Mouse (Mus musculus) midbrain, embryonic 10.5 days (tissue): ENCODE results near the gene Gm18596. TPM values are rescaled to one million over a fixed set of nuclear protein-coding genes. Genes with fewer than 3 reads are reported as not detected.

Source experiments
- polyA plus RNA-seq: library from polyadenylated mRNA; unstranded; fragments of >200 nt; fragmentation: Nextera tagmentation; extraction: Ambion mirVana; gene quantifications from 2 replicates; pipeline ENCODE4 v1.2.1, GENCODE M21; 2016

Gm18596 gene
- polyA plus RNA-seq, 1 experiment from 2014 or later = not detected

Other genes with a start within 250 kb of the Gm18596 start
- 42.3 and 45.2 TPM in 2 replicates for gene Fam207a, start 226.9 kb downstream of the Gm18596 start, polyA plus RNA-seq
- 0.84 and 1.2 TPM in 2 replicates for gene Itgb2, start 212.4 kb downstream of the Gm18596 start, polyA plus RNA-seq
- gene Pttg1ip, start 160.9 kb downstream of the Gm18596 start, polyA plus RNA-seq = 67.0 and 69.9 TPM in 2 replicates
- 403 and 425 TPM in 2 replicates for gene Sumo3, start 136.5 kb downstream of the Gm18596 start, polyA plus RNA-seq
- gene Gm49325, start 136.4 kb downstream of the Gm18596 start, polyA plus RNA-seq = 2.2 and 2.4 TPM in 2 replicates
- 104 and 107 TPM in 2 replicates for gene Ube2g2, start 120.4 kb downstream of the Gm18596 start, polyA plus RNA-seq
- gene Tspear, start 56.1 kb downstream of the Gm18596 start, polyA plus RNA-seq = 0.84 and 0.97 TPM in 2 replicates
- not detected in 2 replicates for gene Gm19402, start 51.9 kb downstream of the Gm18596 start, polyA plus RNA-seq
- not detected in 2 replicates for gene Gm9508, start 45.4 kb downstream of the Gm18596 start, polyA plus RNA-seq
- gene Gm10272, start 36.0 kb downstream of the Gm18596 start, polyA plus RNA-seq = not detected in 2 replicates
- gene Gm10024, start 31.2 kb downstream of the Gm18596 start, polyA plus RNA-seq = not detected in 2 replicates
- not detected in 2 replicates for gene Gm10142, start 26.8 kb downstream of the Gm18596 start, polyA plus RNA-seq
- not detected in 2 replicates for gene Krtap12-1, start 22.0 kb downstream of the Gm18596 start, polyA plus RNA-seq
- gene Gm10100, start 16.2 kb downstream of the Gm18596 start, polyA plus RNA-seq = not detected in 2 replicates
- not detected in 2 replicates for gene Gm9736, start 8.7 kb upstream of the Gm18596 start, polyA plus RNA-seq
- not detected in 2 replicates for gene Gm3233, start 17.0 kb upstream of the Gm18596 start, polyA plus RNA-seq
- not detected in 2 replicates for gene Gm3238, start 28.7 kb upstream of the Gm18596 start, polyA plus RNA-seq
- gene Gm7138, start 34.3 kb upstream of the Gm18596 start, polyA plus RNA-seq = not detected in 2 replicates
- gene Gm3250, start 39.9 kb upstream of the Gm18596 start, polyA plus RNA-seq = not detected in 2 replicates
- gene Gm7137, start 45.6 kb upstream of the Gm18596 start, polyA plus RNA-seq = not detected in 2 replicates
- not detected in 2 replicates for gene Gm9639, start 52.4 kb upstream of the Gm18596 start, polyA plus RNA-seq
- gene Gm19668, start 56.5 kb upstream of the Gm18596 start, polyA plus RNA-seq = not detected in 2 replicates
- gene Gm9507, start 69.2 kb upstream of the Gm18596 start, polyA plus RNA-seq = not detected in 2 replicates
- not detected in 2 replicates for gene Gm2696, start 72.0 kb upstream of the Gm18596 start, polyA plus RNA-seq
- not detected in 2 replicates for gene Krtap10-4, start 84.5 kb upstream of the Gm18596 start, polyA plus RNA-seq
- gene Krtap10-10, start 93.3 kb upstream of the Gm18596 start, polyA plus RNA-seq = not detected in 2 replicates
- gene Gm36176, start 104.2 kb upstream of the Gm18596 start, polyA plus RNA-seq = not detected in 2 replicates
- not detected in 2 replicates for gene Gm10318, start 110.2 kb upstream of the Gm18596 start, polyA plus RNA-seq
- gene Gm3285, start 119.3 kb upstream of the Gm18596 start, polyA plus RNA-seq = not detected in 2 replicates
- 2.3 and 3.2 TPM in 2 replicates for gene Lrrc3, start 159.9 kb upstream of the Gm18596 start, polyA plus RNA-seq
- 0.84 and 0.88 TPM in 2 replicates for gene Trpm2, start 227.9 kb upstream of the Gm18596 start, polyA plus RNA-seq
- 39.6 and 39.8 TPM in 2 replicates for gene 1810043G02Rik, start 235.9 kb upstream of the Gm18596 start, polyA plus RNA-seq